Mouse (Mus musculus): Measurements from ENCODE around the gene Rrnad1. TPM values are rescaled to one million over a fixed set of nuclear protein-coding genes. Genes with fewer than 3 reads are reported as not detected.
"Not testable (repeated sequence)": the region's sequence is repeated elsewhere in the genome, so short reads cannot be mapped to it uniquely, and the experiment has no call there.

The Rrnad1 gene
- total RNA-seq, 2 experiments from 2014 or later: 21.9 to 24.9 TPM

DNA sequence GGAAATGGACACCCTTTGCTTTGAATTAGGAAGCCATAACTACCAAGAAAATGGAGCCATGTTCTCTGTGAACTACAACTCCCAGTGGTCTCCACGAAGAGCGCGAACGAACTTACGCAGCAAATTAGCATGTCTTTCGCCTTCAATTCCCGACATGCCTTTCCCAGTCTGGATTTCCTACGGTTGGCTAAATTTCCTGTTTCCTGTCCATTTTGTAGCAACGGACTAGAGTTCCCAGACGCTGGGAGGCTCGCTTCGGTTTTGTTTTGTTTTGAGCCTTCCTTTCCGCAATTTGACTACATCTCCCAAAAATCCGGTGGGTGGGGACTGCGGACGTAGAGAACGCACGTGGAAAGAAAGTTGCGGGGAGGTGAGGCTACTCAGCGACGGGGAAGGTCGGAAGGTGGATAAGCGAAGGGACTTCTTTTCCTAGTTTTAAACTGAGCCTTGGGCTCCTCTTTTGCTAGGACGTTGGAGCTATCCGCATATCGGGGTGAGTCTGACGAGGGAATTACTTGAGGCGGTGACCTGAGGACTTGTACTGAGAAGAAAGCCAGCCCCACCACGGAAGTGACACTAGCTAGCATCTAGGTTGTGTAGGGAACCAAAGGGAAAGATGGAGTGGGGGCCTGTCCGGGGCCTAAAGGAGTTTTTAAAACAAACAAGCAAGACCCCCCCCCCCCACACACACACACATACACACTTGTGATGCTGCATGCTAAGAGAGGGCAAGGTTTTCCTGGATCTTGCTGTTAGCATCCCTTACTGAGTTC is 11.0 kb downstream of the Rrnad1 start, which contains the start of gene Mrpl24:
Mrpl24 (plus strand) TSS at position 171 of the 773 bp plus-strand sequence.
- peak; percentile 19 to 61 for DNase-seq (ENCODE audit: low spot score in 2 of 2)

- no peak for DNase-seq (ENCODE audit: low spot score in 2 of 2)
Measured at GRCm38 (mm10) chr3:87918551-87918950, 12.0 kb downstream of the Rrnad1 start.

DNA sequence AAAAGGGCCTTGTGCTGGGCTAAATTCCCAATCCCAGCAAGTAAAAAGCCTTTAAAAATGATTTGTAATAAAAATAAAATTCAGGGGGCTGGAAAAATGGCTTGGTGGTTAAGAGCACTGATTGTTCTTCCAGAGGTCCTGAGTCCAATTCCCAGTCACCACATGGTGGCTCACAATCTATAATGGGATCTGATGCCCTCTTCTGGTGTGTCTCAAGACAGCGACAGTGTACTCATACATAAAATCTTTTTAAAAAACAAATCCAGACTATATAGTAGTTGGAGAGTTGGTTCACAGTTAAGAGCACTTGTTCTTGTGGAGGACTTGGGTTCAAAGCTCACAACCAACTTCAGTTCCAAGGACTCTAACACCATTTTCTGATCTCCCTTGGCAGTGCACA is 13.5 kb downstream of the Rrnad1 start:
- no peak for DNase-seq (ENCODE audit: low spot score in 2 of 2)

- DNase-seq (ENCODE audit: low spot score in 2 of 2): no peak
Measured at GRCm38 (mm10) chr3:87913891-87914290, 16.6 kb downstream of the Rrnad1 start.

DNA sequence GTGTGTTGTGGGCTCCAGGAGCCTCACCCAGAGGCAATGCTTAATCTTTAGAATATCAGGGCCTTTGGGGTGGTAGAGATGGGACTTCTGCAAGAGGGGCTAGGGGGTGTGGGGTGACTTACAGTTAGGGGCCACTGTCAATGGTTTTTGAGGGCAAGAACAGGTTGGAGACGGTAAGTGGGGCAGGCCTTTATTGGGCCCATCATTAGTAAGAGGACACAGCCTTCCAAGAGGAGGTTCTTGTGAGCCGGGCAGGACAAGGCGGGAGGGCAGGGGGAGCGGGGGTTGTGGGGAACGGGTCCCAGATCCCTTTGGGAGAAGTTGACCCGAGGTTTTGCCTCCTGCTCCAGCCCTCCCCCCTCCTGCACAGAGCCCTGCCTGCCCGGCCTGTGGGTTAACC is 17.0 kb downstream of the Rrnad1 start:
- DNase-seq (ENCODE audit: low spot score in 2 of 2): no peak

DNA sequence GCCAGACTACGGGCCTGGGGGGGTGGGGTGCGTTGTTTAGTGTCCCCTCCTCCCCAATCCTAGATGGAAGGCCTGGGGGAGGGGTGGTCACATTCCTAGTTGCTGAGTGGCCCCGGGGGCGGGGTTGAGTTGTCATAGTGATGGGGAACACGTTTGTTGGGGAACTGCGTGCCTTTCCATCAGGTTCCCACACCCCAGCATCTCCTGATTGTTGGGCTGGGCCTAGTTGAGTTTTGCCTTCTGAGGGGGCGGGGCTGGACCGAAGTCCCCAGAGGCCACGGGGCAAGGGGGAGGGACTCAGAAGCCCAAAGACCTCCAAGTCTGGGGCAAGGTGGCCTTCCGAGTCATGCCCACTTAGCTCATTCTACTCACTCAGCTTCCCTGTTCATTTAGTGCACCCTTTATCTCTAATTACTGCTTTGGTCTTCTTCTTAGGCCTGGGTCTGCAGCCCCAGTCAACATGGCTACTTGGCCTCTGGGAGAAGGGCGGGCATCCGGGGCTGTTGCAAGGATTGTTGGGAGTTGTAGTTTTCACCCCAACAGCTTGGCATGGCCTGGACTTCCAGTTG is 19.9 kb downstream of the Rrnad1 start:
- peak; percentile 57 to 80 for DNase-seq (ENCODE audit: low spot score in 2 of 2)

DNA sequence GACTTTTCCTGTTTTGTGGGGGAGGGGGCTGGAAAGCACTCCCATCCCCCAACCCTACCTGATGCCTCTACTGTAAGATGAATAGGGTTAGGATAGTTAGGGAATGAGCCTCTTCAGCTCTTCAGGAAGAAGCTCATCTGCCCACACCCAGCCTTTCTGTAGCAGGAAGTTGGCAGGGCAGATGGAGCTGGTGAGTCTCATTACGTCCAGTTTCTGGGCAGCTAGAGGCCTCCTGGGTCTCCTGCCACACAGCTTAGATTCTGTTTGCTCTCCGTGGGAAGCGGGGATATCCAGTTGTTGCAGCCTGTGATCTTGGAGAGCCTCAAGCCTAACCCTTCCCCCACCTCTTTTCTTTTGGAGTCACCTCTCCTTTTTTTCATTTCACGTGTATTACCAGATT is 20.6 kb downstream of the Rrnad1 start:
- no peak for DNase-seq (ENCODE audit: low spot score in 2 of 2)

DNA sequence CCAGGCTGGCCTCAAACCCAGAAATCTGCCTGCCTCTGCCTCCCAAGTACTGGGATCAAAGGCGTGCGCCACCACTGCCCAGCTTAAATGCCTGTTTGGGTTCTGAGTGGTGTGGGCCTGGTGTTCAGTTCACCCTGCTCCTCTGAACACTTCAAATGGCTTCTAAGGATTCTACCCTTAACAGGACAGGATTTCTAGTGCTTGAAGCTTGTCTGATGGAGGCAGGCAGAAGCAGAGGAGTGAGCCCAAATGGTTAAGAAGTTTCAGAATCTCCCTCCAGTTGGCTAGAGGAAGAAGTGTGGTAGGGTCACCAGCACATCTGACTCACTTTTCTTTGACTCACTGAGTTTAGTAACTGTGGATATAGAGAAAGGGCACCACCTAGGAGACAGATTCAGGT is 21.1 kb downstream of the Rrnad1 start:
- no peak for DNase-seq (ENCODE audit: low spot score in 2 of 2)

DNA sequence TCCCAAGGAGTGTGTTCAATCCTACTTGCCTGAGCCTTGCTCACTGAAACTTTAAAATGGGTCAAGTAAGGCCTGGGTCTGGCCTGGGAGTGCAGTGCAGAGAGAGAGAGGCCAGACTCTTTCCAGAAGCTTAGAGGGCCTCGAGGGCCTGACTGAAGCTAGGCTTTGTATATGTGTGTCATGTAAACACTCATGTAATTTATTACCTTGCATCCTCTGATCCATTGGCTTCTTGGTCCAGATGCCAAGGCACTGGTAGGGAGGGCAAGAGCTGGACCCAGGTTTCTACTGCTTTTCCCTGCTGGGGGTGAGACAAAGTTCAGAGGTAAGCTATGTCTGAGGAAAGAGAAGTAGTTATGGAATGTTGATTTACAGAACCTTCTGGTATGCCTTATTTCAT is 22.6 kb downstream of the Rrnad1 start:
- DNase-seq (ENCODE audit: low spot score in 2 of 2): no peak

DNA sequence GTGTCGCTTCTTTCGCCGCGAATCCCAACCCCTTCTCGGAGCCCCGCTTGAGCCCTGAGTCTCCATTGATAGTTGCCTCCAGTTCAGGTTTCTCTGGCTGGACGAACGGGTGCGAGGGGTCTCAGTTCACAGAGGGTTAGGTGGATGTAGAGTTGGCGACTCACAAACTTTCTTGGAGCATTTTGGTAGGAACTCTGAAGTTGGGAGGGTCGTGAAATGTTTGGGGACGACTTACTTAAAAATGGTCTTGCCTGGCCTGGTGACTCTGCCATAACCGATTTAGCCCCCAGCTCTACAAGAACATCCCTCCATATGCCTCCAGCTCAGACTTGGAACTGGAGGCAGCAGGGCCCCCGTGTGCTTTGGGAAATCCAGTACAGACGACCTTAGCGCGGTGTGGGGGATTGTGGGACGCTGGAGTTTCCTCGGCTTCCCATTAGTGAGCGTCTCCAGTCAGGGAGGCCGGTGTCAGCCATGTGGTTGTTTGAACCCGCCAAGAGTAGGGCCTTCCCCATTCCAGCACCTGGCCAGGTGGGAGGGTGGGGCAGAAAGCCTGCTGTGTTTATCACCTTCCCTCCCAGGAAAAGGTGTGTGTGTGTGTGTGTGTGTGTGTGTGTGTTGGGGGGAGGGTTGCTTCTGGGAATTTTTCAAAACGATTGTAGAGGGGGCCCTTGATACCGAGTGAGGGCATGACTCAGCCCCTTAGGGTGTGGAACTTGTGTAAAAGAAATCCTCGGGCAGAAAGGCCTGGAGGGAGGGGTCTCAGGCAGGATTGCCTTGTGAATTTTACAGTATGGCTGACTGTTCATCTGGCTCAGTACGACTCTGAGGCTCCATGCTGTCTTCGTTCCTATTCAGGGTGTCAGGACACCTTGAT is 23.3 kb downstream of the Rrnad1 start:
- no peak for DNase-seq (ENCODE audit: low spot score in 2 of 2)

GRCm38 (mm10) chr3:87906601-87906980 is 23.9 kb downstream of the Rrnad1 start:
- DNase-seq (ENCODE audit: low spot score in 2 of 2): peak in 1 of 2 experiments; percentile 50

DNA sequence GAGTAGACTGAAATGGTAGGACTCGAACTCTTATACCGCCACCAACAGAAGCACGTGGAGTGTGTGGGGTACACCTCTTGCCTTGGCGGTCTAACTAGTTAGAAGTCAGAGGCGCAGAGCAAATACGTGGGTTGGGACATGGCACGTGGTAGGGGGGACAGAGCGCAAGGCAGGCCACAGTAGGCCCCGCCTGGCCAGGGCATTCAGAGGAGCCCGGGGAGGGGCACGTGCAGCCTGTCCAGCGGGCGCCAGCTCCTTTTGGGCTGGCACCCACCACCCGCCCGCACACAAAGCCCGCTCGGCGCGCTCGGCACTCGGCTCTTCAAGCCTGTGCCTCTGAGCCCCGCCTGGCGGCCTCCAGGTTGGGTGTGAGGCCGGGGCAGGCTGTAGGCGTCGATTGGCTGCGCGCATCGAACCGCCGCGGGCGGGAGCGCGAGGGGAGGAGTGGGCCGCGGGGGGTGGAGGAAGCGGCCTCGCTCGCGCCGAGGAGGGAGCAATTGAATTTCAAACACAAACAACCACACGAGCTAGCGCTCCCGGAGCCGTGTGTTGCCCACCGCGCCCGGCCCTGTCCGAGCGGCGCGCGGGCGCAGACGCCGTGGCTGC is 24.5 kb downstream of the Rrnad1 start, which contains the start of gene Hdgf:
Hdgf (plus strand) TSS at position 442 of the 606 bp plus-strand sequence.
- DNase-seq (ENCODE audit: low spot score in 2 of 2): peak; percentile 81 to 91

DNA sequence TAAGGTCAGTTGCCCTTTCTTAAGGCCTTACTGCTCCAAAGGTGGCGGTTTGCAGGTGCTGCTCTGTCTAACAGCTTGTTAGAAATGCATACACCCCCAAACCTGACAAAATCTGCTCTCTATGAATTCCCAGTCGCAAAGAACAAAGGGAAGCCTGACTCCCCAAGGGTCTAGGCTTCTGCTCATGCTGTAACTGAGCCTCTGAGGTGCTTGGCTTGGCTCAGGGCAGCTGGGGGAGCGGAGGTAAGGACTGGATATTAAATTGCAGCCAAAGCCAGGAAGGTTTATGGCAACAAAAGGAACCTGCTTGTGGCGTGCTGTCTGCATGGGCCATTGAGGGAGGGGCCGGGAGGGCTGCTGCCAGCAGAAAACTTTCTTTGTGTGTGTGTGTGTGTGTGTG is 26.7 kb downstream of the Rrnad1 start:
- no peak for DNase-seq (ENCODE audit: low spot score in 2 of 2)

GRCm38 (mm10) chr3:87901959-87902358 is 28.6 kb downstream of the Rrnad1 start:
- DNase-seq (ENCODE audit: low spot score in 2 of 2): not testable (repeated sequence)

DNA sequence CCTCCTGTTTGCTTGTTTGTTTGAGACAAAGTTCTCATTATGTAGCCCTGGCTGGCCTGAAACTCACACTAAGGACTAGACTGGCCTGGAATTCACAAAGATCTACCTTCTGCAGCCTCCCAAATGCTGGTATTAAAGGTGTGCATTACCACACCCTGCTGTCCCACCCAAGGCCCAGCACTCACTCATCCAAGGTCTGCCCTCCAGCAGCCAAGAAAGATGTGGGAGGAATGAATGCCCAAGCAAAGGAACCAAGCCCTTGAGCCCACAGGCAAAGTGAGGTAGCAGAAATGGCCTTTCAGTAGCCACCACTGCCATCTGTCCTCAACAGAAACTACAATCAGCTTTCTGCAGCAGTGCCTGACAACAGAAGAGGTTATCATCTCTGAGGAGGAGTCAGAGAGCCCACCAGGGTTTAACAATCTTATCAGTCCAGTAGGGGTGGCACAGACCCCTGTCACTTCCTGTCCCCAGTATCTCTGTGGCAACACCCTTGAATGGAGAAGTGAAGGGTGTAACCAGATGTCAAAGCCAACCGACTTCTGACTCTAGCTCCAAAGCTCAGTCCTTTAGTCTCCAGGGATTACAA is 29.4 kb downstream of the Rrnad1 start:
- DNase-seq (ENCODE audit: low spot score in 2 of 2): no peak

DNA sequence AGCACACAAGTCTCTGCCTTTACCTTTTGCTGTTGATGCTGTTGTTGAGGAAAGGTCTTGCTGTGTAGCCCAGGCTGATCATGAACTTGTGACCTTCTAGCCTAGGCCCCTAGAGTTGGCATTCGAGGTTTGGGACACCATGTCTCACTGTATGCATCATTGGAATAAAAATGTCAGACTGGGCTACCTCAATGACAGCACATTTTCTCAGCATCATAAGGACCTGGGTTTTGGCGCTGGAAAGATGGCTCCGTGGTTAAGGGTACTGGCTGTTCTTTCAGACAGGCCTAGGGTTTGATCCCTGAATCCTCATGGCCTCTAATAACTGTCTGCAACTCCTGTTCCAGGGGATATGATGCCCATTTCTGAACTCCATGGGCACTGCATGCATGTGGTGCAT is 30.7 kb downstream of the Rrnad1 start:
- no peak for DNase-seq (ENCODE audit: low spot score in 2 of 2)

DNA sequence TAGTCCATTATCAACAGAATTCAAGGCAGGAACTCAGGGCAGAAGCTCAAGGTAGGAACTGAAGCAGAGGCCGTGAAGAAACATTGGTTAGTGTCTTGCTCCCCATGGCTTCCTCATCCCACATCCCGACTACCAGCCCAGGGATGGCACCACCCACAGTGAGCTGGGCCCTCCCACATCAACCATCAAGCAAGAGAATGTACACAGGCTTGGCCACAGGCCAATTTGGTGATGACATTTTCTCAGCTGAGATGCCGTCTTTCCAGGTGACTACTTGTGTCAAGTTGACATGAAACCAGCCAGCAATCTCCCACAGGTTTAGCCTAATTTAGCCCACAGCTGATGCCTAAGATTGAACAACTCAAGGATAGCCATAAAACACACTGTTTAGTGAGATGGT is 31.3 kb downstream of the Rrnad1 start:
- no peak for DNase-seq (ENCODE audit: low spot score in 2 of 2)

DNA sequence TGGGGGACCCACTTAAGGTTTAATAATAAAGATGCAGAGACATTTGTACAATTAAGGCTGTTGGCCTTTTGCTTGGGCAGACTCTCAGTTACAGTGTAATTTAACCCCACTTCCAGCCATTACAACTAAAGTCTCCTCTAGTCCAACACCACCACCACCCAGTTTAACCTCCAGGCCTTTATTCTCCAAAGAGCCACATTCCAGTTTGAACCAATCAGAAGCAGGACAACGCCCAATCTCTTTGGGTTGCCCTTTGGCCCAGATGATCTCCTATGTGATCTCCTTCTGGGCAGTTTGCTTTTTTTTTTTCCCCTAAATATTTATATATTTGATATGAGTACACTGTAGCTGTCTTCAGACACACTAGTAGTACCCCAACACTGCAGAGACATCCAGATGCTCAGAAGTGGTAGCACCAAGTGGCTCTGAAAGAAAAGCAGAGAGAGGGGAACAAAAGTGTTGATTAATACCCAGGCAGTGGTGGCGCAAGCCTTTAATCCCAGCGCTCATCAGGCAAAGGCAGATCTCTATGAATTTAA is 37.1 kb downstream of the Rrnad1 start:
- DNase-seq (ENCODE audit: low spot score in 2 of 2): no peak

DNA sequence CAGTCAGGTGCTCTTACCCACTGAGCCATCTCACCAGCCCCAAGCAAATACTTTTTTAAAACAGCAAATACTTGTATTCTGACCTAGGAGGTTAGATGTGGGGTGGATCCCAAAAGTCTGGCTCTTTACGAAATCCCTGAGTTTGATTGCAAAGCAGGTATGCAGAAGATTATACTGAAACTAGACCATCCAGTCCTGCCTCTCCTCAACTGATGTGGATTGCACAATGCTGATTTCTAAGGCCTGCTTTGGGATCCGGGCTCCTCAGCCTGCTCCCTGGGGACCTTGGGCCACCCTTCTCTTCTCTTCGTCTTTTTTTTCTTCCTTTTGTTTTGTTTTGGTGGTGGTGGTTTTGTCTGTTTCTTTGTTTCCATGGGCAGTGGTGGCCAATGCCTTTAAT is 39.0 kb downstream of the Rrnad1 start:
- DNase-seq (ENCODE audit: low spot score in 2 of 2): no peak

DNA sequence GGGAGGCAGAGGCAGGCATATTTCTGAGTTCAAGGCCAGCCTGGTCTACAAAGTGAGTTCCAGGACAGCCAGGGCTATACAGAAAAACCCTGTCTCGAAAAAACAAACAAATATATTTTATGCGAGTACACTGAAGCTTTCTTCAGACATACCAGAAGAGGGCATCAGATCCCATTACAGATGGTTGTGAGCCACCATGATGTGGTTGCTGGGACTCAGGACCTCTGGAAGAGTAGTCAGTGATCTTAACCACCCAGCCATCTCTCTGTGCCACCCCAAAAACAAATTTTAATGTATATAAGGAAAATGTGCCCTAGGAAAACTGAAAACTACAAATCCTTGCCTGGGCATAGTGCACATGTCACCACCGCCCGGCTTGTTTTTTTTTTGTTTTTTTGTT is 43.1 kb downstream of the Rrnad1 start:
- DNase-seq (ENCODE audit: low spot score in 2 of 2): not testable (repeated sequence)

- no peak for DNase-seq (ENCODE audit: low spot score in 2 of 2)
Measured at GRCm38 (mm10) chr3:87886416-87886815, 44.1 kb downstream of the Rrnad1 start.

All from adrenal gland, postnatal 4 days (tissue).